Mouse (Mus musculus) erythroblast, embryonic 14.5 days (primary cell): ENCODE measurements around the gene Ppp2ca.

Experiments
- GATA1 ChIP-seq: IDR thresholded peaks from 2 replicates; pipeline ENCODE4 v1.6.1; 2012; ENCODE audit warnings: low read length, inconsistent platforms, mixed read lengths
- TAL1 ChIP-seq: IDR thresholded peaks from 3 replicates; pipeline ENCODE4 v1.6.1; 2012; ENCODE audit warnings: low read length, inconsistent platforms, mixed read lengths

DNA sequence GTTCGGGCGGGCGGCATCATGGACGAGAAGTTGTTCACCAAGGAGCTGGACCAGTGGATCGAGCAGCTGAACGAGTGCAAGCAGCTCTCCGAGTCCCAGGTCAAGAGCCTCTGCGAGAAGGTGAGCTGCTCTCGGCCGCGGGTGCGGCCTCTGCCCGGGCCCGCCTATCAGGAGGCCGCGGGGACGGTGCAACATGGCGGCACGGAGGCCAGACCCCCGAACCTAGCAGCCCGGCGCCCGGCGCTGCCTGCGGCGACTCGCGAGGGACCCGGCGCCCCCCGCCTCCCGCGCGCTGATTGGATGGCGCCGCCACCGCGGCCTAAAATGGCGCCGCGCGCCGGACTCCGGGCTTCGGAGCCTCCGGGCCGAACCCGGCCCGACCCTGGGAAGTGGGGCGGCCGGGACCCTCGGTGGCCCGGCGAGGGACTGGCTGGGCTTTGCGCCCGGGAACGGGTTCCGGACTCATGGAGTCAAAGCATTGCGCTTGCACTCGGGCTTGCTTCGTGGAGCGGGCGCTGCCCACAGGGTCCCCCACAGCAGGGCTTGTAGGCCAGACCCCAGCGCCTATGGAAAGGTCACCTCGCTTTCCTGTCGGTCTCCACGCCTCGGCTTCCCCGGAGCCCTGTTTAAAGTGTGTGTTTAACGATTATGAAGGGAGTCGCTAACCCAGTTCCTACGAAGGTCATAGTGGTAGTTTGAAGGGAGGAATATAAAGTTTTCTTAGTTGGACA lies 715 bp downstream of the Ppp2ca start:
- no peak for TF ChIP-seq GATA1
- no peak for TF ChIP-seq TAL1
